Mouse (Mus musculus) liver, embryonic 15.5 days (tissue): ENCODE data around the gene Bnip2. TPM values are rescaled to one million over a fixed set of nuclear protein-coding genes. Genes with fewer than 3 reads are reported as not detected.

ENCODE experiments used
- ATAC-seq: fragments of 200-750 bp; cut with Nextera tagmentation; 2 replicates; pipeline ENCODE4 v1.8.0; 2017; ENCODE audit warnings: moderate number of reproducible peaks, mild to moderate bottlenecking, moderate library complexity; ENCODE audit not compliant: insufficient read depth
- H3K27ac ChIP-seq: fragments of 300-500 bp; sonication (generic); replicated peaks from 2 replicates; pipeline ENCODE4 v1.5.1; 2015; ENCODE audit warnings: mild to moderate bottlenecking, inconsistent platforms
- H3K27me3 ChIP-seq: fragments of 300-500 bp; sonication (generic); 2 replicates; pipeline ENCODE4 v1.6.1; 2015; ENCODE audit warnings: mild to moderate bottlenecking, inconsistent platforms
- H3K36me3 ChIP-seq: fragments of 300-500 bp; sonication (generic); replicated peaks from 2 replicates; pipeline ENCODE4 v1.6.1; 2015; ENCODE audit warnings: moderate library complexity, mild to moderate bottlenecking, inconsistent platforms
- H3K4me1 ChIP-seq: fragments of 300-500 bp; sonication (generic); replicated peaks from 2 replicates; pipeline ENCODE4 v1.6.1; 2015; ENCODE audit warnings: inconsistent platforms
- H3K4me2 ChIP-seq: fragments of 300-500 bp; sonication (generic); 2 replicates; pipeline ENCODE4 v1.6.1; 2015; ENCODE audit warnings: moderate library complexity, mild to moderate bottlenecking, inconsistent platforms
- H3K4me3 ChIP-seq: fragments of 300-500 bp; sonication (generic); replicated peaks from 2 replicates; pipeline ENCODE4 v1.5.1; 2015; ENCODE audit warnings: mild to moderate bottlenecking, inconsistent platforms
- H3K9ac ChIP-seq: fragments of 300-500 bp; sonication (generic); 2 replicates; pipeline ENCODE4 v1.6.1; 2015; ENCODE audit warnings: moderate library complexity, mild to moderate bottlenecking, inconsistent platforms
- H3K9me3 ChIP-seq: fragments of 300-500 bp; sonication (generic); replicated peaks from 2 replicates; pipeline ENCODE4 v1.6.1; 2016; ENCODE audit warnings: inconsistent platforms
- WGBS: fragments of 180-500 bp; shearing (Covaris S2); methylation state at CpG from one replicate; pipeline ENCODE4 v1.1.7; 2015; ENCODE audit warnings: mixed read lengths; ENCODE audit not compliant: insufficient replicate concordance; 5-methylcytosine and 5-hydroxymethylcytosine counted together
- polyA plus RNA-seq: library from polyadenylated mRNA; unstranded; fragments of >200 nt; fragmentation: Nextera tagmentation; extraction: Ambion mirVana; gene quantifications from 2 replicates; pipeline ENCODE4 v1.2.1, GENCODE M21; 2015

Bnip2 gene
- polyA plus RNA-seq, 1 experiment from 2014 or later: 42.7 TPM

GRCm38 (mm10) chr9:70034702-70035101, 45.4 kb downstream of the Bnip2 start:
- H3K4me1 ChIP-seq: 0 out of 2 replicates have a peak, but pooled peaks cover 2% of the 10 kb centered on the region
- no peak overlapping the region for H3K4me2 ChIP-seq
- H3K27me3 ChIP-seq: peaks cover 49% of the 10 kb centered on the region
- ATAC-seq: no peak
- no peak overlapping the region for H3K27ac ChIP-seq
- no peaks in the 10 kb centered on the region for H3K9me3 ChIP-seq
- no peak overlapping the region for H3K4me3 ChIP-seq
- WGBS: 41% methylated on average over 7 of the region's 7 CpGs
- no peaks in the 10 kb centered on the region for H3K36me3 ChIP-seq
- H3K9ac ChIP-seq: no peak overlapping the region

- Histone ChIP-seq H3K4me3 (no peak overlapping the region), H3K27me3 (peaks cover 39% of the 10 kb centered on the region), H3K4me1 (0 out of 2 replicates have a peak, but pooled peaks cover 2% of the 10 kb centered on the region), H3K9ac (no peak overlapping the region), H3K36me3 (no peaks in the 10 kb centered on the region), H3K27ac (no peak overlapping the region), H3K9me3 (no peaks in the 10 kb centered on the region), H3K4me2 (no peak overlapping the region)
- ATAC-seq: no peak
- 61% methylated on average over 4 of the region's 4 CpGs for WGBS
Measured at GRCm38 (mm10) chr9:70036646-70037045, 47.4 kb downstream of the Bnip2 start.

GRCm38 (mm10) chr9:70037988-70038387, 48.7 kb downstream of the Bnip2 start, which contains the start of gene Gcnt3:
TSS of gene Gcnt3 (minus strand) at chr9:70038088.
- ATAC-seq: no peak

GRCm38 (mm10) chr9:70039597-70040385, 50.5 kb downstream of the Bnip2 start:
- no peaks in the 10 kb centered on the region for H3K36me3 ChIP-seq
- H3K4me3 ChIP-seq: no peak overlapping the region
- ATAC-seq: no peak
- 69% methylated on average over 6 of the region's 6 CpGs for WGBS
- H3K4me1 ChIP-seq: peaks cover 21% of the 10 kb centered on the region
- peaks cover 21% of the 10 kb centered on the region for H3K27me3 ChIP-seq
- no peak overlapping the region for H3K27ac ChIP-seq
- no peaks in the 10 kb centered on the region for H3K9me3 ChIP-seq
- no peak overlapping the region for H3K4me2 ChIP-seq
- no peak overlapping the region for H3K9ac ChIP-seq

More at GRCm38 (mm10) chr9:70037988-70038387, 48.7 kb downstream of the Bnip2 start, which contains the start of gene Gcnt3:
- Histone ChIP-seq H3K9ac (no peak within 1 kb of the TSS), H3K4me3 (no peak within 1 kb of the TSS), H3K27me3 (peaks cover 36% of the 10 kb centered on the region), H3K36me3 (no peaks in the 10 kb centered on the region), H3K4me1 (peaks cover 7% of the 10 kb centered on the region; the same call in 1 of the 2 replicates), H3K9me3 (no peaks in the 10 kb centered on the region), H3K4me2 (no peak within 1 kb of the TSS), H3K27ac (no peak within 1 kb of the TSS)
- WGBS: 66% methylated on average over 7 of the region's 7 CpGs

GRCm38 (mm10) chr9:70040570-70040969, 51.3 kb downstream of the Bnip2 start:
- Histone ChIP-seq H3K9ac (no peak overlapping the region), H3K27ac (no peak overlapping the region), H3K27me3 (peaks cover 15% of the 10 kb centered on the region), H3K4me3 (no peak overlapping the region), H3K9me3 (no peaks in the 10 kb centered on the region), H3K36me3 (no peaks in the 10 kb centered on the region), H3K4me2 (no peak overlapping the region), H3K4me1 (peaks cover 29% of the 10 kb centered on the region)
- ATAC-seq: no peak
- 66% methylated on average over 11 of the region's 11 CpGs for WGBS

GRCm38 (mm10) chr9:70042137-70042536, 52.9 kb downstream of the Bnip2 start:
- Histone ChIP-seq H3K9me3 (no peaks in the 10 kb centered on the region), H3K4me3 (no peak overlapping the region), H3K27ac (no peak overlapping the region), H3K27me3 (peaks cover 8% of the 10 kb centered on the region; the same call in 1 of the 2 replicates), H3K4me1 (peaks cover 42% of the 10 kb centered on the region), H3K36me3 (no peaks in the 10 kb centered on the region), H3K9ac (no peak overlapping the region), H3K4me2 (no peak overlapping the region)
- ATAC-seq: no peak
- WGBS: 76% methylated on average over 4 of the region's 4 CpGs

GRCm38 (mm10) chr9:70042935-70043334, 53.7 kb downstream of the Bnip2 start:
- 87% methylated on average over 1 of the region's 1 CpGs for WGBS
- Histone ChIP-seq H3K9me3 (no peaks in the 10 kb centered on the region), H3K4me1 (peaks cover 42% of the 10 kb centered on the region), H3K36me3 (no peaks in the 10 kb centered on the region), H3K9ac (no peak overlapping the region), H3K4me3 (no peak overlapping the region), H3K27ac (no peak overlapping the region), H3K27me3 (peaks cover 2% of the 10 kb centered on the region; the same call in 1 of the 2 replicates), H3K4me2 (no peak overlapping the region)
- 0 out of 2 replicates have a peak, but pooled peaks have one; percentile 32 for ATAC-seq

- ATAC-seq: peak; percentile 72
- Histone ChIP-seq H3K4me3 (no peak overlapping the region), H3K9me3 (no peaks in the 10 kb centered on the region), H3K27ac (peak overlapping the region; percentile 57; the same call in 1 of the 2 replicates), H3K36me3 (no peaks in the 10 kb centered on the region), H3K4me2 (no peak overlapping the region), H3K27me3 (no peaks in the 10 kb centered on the region), H3K4me1 (peaks cover 42% of the 10 kb centered on the region), H3K9ac (no peak overlapping the region)
- whole genome bisulfite sequencing: 19% methylated on average over 2 of the region's 2 CpGs
Measured at GRCm38 (mm10) chr9:70044865-70045264, 55.6 kb downstream of the Bnip2 start.

GRCm38 (mm10) chr9:70046255-70046654, 57.0 kb downstream of the Bnip2 start:
- 19% methylated on average over 6 of the region's 6 CpGs for WGBS
- H3K9me3 ChIP-seq: no peaks in the 10 kb centered on the region
- H3K36me3 ChIP-seq: no peaks in the 10 kb centered on the region
- H3K27ac ChIP-seq: no peak overlapping the region; the same call in 1 of the 2 replicates
- no peak overlapping the region for H3K4me3 ChIP-seq
- H3K27me3 ChIP-seq: no peaks in the 10 kb centered on the region
- H3K9ac ChIP-seq: no peak overlapping the region
- peak; percentile 76 for ATAC-seq
- H3K4me1 ChIP-seq: peaks cover 42% of the 10 kb centered on the region
- H3K4me2 ChIP-seq: peak overlapping the region; percentile 29; the same call in 1 of the 2 replicates

GRCm38 (mm10) chr9:70047839-70048238, 58.6 kb downstream of the Bnip2 start:
- H3K4me1 ChIP-seq: peaks cover 40% of the 10 kb centered on the region
- H3K27me3 ChIP-seq: no peaks in the 10 kb centered on the region
- no peaks in the 10 kb centered on the region for H3K36me3 ChIP-seq
- ATAC-seq: no peak
- H3K4me2 ChIP-seq: no peak overlapping the region
- no peak overlapping the region for H3K9ac ChIP-seq
- no peak overlapping the region for H3K4me3 ChIP-seq
- H3K27ac ChIP-seq: no peak overlapping the region
- 64% methylated on average over 3 of the region's 3 CpGs for whole genome bisulfite sequencing
- H3K9me3 ChIP-seq: no peaks in the 10 kb centered on the region

- ATAC-seq: no peak
- WGBS: 51% methylated on average over 5 of the region's 5 CpGs
- Histone ChIP-seq H3K9me3 (no peaks in the 10 kb centered on the region), H3K9ac (no peak overlapping the region), H3K4me1 (peaks cover 38% of the 10 kb centered on the region), H3K27ac (no peak overlapping the region), H3K4me3 (no peak overlapping the region), H3K4me2 (no peak overlapping the region), H3K27me3 (no peaks in the 10 kb centered on the region), H3K36me3 (no peaks in the 10 kb centered on the region)
Measured at GRCm38 (mm10) chr9:70048280-70048679, 59.0 kb downstream of the Bnip2 start.
